Mouse (Mus musculus) intestine, embryonic 14.5 days (tissue): ENCODE data around the gene Fam180a. TPM values are rescaled to one million over a fixed set of nuclear protein-coding genes. Genes with fewer than 3 reads are reported as not detected.

Source experiments
- ATAC-seq: fragments of 200-750 bp; cut with Nextera tagmentation; replicated peaks from 2 replicates; pipeline ENCODE4 v1.8.0; 2017; ENCODE audit warnings: low read depth, moderate number of reproducible peaks, moderate TSS enrichment, moderate library complexity; ENCODE audit not compliant: low FRiP score, low TSS enrichment
- DNase-seq: peaks from one replicate; pipeline ENCODE4 v3.0.0-alpha.2; 2018; ENCODE audit warnings: low spot score
- H3K27ac ChIP-seq: fragments of 300-500 bp; sonication (generic); 2 replicates; pipeline ENCODE4 v1.5.1; 2014; ENCODE audit warnings: low read depth, mild to moderate bottlenecking, control low read depth
- H3K27me3 ChIP-seq: fragments of 300-500 bp; sonication (generic); replicated peaks from 2 replicates; pipeline ENCODE4 v1.6.1; 2014; ENCODE audit warnings: low read length, control low read depth; ENCODE audit not compliant: control insufficient read depth, insufficient read depth
- H3K36me3 ChIP-seq: fragments of 300-500 bp; sonication (generic); 2 replicates; pipeline ENCODE4 v1.6.1; 2014; ENCODE audit warnings: low read length, control low read depth; ENCODE audit not compliant: control insufficient read depth, insufficient read depth
- H3K4me1 ChIP-seq: fragments of 300-500 bp; sonication (generic); replicated peaks from 2 replicates; pipeline ENCODE4 v1.6.1; 2014; ENCODE audit warnings: low read length, control low read depth, mixed read lengths; ENCODE audit not compliant: control insufficient read depth, insufficient read depth
- H3K4me2 ChIP-seq: fragments of 300-500 bp; sonication (generic); 2 replicates; pipeline ENCODE4 v1.6.1; 2014; ENCODE audit warnings: low read length
- H3K4me3 ChIP-seq: fragments of 300-500 bp; sonication (generic); 2 replicates; pipeline ENCODE4 v1.5.1; 2014; ENCODE audit warnings: low read depth, low read length, control low read depth, mixed read lengths
- H3K9ac ChIP-seq: fragments of 300-500 bp; sonication (generic); 2 replicates; pipeline ENCODE4 v1.6.1; 2014; ENCODE audit warnings: mild to moderate bottlenecking, low read length
- H3K9me3 ChIP-seq: fragments of 300-500 bp; sonication (generic); 2 replicates; pipeline ENCODE4 v1.6.1; 2016; ENCODE audit warnings: low read length, control low read depth; ENCODE audit not compliant: control insufficient read depth
- WGBS: fragments of 180-500 bp; shearing (Covaris S2); extraction: QIAGEN DNeasy Blood & Tissue Kit; methylation state at CpG from one replicate; pipeline ENCODE4 v1.1.7; 2014; 5-methylcytosine and 5-hydroxymethylcytosine counted together
- polyA plus RNA-seq: library from polyadenylated mRNA; unstranded; fragments of >200 nt; fragmentation: Nextera tagmentation; extraction: Ambion mirVana; gene quantifications from 2 replicates; pipeline ENCODE4 v1.2.1, GENCODE M21; 2014

Fam180a gene
- polyA plus RNA-seq, 1 experiment from 2014 or later: 2.1 TPM

GRCm38 (mm10) chr6:35288114-35288761 is 37.7 kb downstream of the Fam180a start:
- ATAC-seq (no peak), DNase-seq (no peak)
- Histone ChIP-seq H3K4me2 (no peak overlapping the region), H3K27ac (no peak overlapping the region), H3K4me3 (no peak overlapping the region), H3K9ac (no peak overlapping the region), H3K4me1 (peaks cover 8% of the 10 kb centered on the region; the same call in 1 of the 2 replicates), H3K27me3 (no peaks in the 10 kb centered on the region), H3K36me3 (no peaks in the 10 kb centered on the region), H3K9me3 (no peaks in the 10 kb centered on the region)
- 58% methylated on average over 11 of the region's 11 CpGs for WGBS

- Histone ChIP-seq H3K4me3 (no peak overlapping the region), H3K9ac (no peak overlapping the region), H3K27ac (no peak overlapping the region), H3K4me2 (no peak overlapping the region), H3K27me3 (no peaks in the 10 kb centered on the region), H3K9me3 (no peaks in the 10 kb centered on the region), H3K4me1 (no peaks in the 10 kb centered on the region), H3K36me3 (no peaks in the 10 kb centered on the region)
- 82% methylated on average over 10 of the region's 10 CpGs for WGBS
- no peak for DNase-seq
- no peak for ATAC-seq
These were observed 46.6 kb downstream of the Fam180a start for GRCm38 (mm10) chr6:35279306-35279705.

GRCm38 (mm10) chr6:35277903-35278587 is 47.9 kb downstream of the Fam180a start:
- DNase-seq (peak; percentile 60), ATAC-seq (peak; percentile 79)
- Histone ChIP-seq H3K4me2 (no peak overlapping the region), H3K4me1 (0 out of 2 replicates have a peak, but pooled peaks cover 4% of the 10 kb centered on the region), H3K9me3 (no peaks in the 10 kb centered on the region), H3K27me3 (no peaks in the 10 kb centered on the region), H3K36me3 (no peaks in the 10 kb centered on the region), H3K27ac (peak overlapping the region; percentile 38; the same call in 1 of the 2 replicates), H3K4me3 (no peak overlapping the region), H3K9ac (no peak overlapping the region)
- 36% methylated on average over 9 of the region's 10 CpGs for WGBS

GRCm38 (mm10) chr6:35273391-35274082 is 52.4 kb downstream of the Fam180a start:
- Histone ChIP-seq H3K9ac (no peak overlapping the region), H3K4me1 (0 out of 2 replicates have a peak, but pooled peaks cover 4% of the 10 kb centered on the region), H3K36me3 (no peaks in the 10 kb centered on the region), H3K27ac (no peak overlapping the region), H3K27me3 (no peaks in the 10 kb centered on the region), H3K4me2 (no peak overlapping the region), H3K4me3 (no peak overlapping the region), H3K9me3 (no peaks in the 10 kb centered on the region)
- DNase-seq (no peak), ATAC-seq (no peak)
- 51% methylated on average over 11 of the region's 11 CpGs for WGBS

GRCm38 (mm10) chr6:35271868-35272765 is 53.8 kb downstream of the Fam180a start:
- H3K9me3 ChIP-seq: no peaks in the 10 kb centered on the region
- no peak overlapping the region for H3K4me3 ChIP-seq
- H3K27ac ChIP-seq: no peak overlapping the region
- WGBS: 82% methylated on average over 20 of the region's 20 CpGs
- H3K27me3 ChIP-seq: no peaks in the 10 kb centered on the region
- peak; percentile 56; the same call in 1 of the 2 replicates for ATAC-seq
- no peaks in the 10 kb centered on the region for H3K36me3 ChIP-seq
- no peak for DNase-seq
- H3K4me2 ChIP-seq: no peak overlapping the region
- H3K9ac ChIP-seq: no peak overlapping the region
- 0 out of 2 replicates have a peak, but pooled peaks cover 4% of the 10 kb centered on the region for H3K4me1 ChIP-seq

- 88% methylated on average over 12 of the region's 12 CpGs for WGBS
- H3K27ac ChIP-seq: no peak overlapping the region
These were observed 54.7 kb downstream of the Fam180a start for GRCm38 (mm10) chr6:35271094-35271855.

DNA sequence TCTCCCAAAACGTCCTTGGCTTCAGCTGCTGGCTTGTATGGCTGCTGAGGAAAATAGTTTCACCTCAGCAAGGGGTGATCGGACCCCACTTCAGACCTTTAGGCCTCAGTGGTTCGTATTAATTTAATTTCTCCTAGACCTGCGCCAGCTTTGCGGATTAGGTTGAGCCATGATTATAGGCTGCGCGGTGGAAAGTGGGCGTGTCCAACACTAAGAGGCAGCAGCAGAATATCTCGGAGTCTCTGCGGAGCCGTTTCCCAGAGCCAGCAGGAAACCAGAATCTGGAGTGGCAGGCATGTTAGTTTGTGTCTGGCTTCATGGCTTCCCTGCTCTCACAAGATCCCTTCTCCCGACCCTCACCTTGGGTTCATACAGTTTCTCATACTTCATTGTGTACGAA is 56.3 kb downstream of the Fam180a start:
- DNase-seq (no peak), ATAC-seq (no peak)
- no peak overlapping the region for H3K4me3 ChIP-seq
- no peaks in the 10 kb centered on the region for H3K9me3 ChIP-seq
- H3K27ac ChIP-seq: no peak overlapping the region
- H3K4me1 ChIP-seq: 0 out of 2 replicates have a peak, but pooled peaks cover 4% of the 10 kb centered on the region
- no peak overlapping the region for H3K9ac ChIP-seq
- no peaks in the 10 kb centered on the region for H3K36me3 ChIP-seq
- WGBS: 83% methylated on average over 13 of the region's 13 CpGs
- H3K4me2 ChIP-seq: no peak overlapping the region
- no peaks in the 10 kb centered on the region for H3K27me3 ChIP-seq

More at GRCm38 (mm10) chr6:35271094-35271855, 54.7 kb downstream of the Fam180a start:
- Histone ChIP-seq H3K9ac (no peak overlapping the region), H3K36me3 (no peaks in the 10 kb centered on the region), H3K4me3 (no peak overlapping the region), H3K27me3 (no peaks in the 10 kb centered on the region), H3K9me3 (no peaks in the 10 kb centered on the region), H3K4me2 (no peak overlapping the region), H3K4me1 (0 out of 2 replicates have a peak, but pooled peaks cover 4% of the 10 kb centered on the region)
- no peak for ATAC-seq
- no peak for DNase-seq
